Mouse (Mus musculus): ENCODE data around the gene Syngap1. TPM values are rescaled to one million over a fixed set of nuclear protein-coding genes. Genes with fewer than 3 reads are reported as not detected.
"Not testable (repeated sequence)": the region's sequence is repeated elsewhere in the genome, so short reads cannot be mapped to it uniquely, and the experiment has no call there.

Gene Syngap1
- polyA plus RNA-seq, 3 experiments from 2014 or later = not detected

DNA sequence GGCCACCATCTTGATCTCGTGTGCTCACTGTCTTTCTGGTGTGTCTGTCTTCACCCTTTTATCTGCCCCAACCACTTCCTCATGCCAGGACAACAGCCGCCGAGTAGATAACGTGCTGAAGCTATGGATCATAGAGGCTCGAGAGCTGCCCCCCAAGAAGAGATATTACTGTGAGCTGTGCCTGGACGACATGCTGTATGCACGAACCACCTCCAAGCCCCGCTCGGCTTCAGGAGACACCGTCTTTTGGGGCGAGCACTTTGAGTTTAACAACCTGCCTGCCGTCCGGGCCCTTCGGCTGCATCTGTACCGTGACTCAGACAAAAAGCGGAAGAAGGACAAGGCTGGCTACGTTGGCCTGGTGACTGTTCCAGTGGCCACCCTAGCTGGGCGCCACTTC is 15.8 kb downstream of the Syngap1 start:
- ATAC-seq = no peak

DNA sequence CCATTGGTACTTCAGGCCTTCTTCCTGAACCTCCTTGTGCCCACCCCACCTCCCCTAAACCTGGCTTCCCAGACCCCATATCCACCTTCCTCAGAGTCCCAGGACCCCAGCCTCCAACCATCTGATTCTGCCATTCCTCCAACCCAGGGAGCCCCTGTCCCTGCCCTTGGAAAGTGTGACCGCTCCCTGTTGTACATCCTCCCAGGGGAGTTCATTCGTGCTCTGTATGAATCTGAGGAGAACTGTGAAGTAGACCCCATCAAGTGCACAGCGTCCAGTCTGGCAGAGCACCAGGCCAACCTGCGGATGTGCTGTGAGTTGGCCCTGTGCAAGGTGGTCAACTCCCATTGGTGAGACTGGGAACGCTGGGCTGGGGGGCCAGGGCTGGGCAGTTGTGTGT is 16.8 kb downstream of the Syngap1 start:
- ATAC-seq = no peak

DNA sequence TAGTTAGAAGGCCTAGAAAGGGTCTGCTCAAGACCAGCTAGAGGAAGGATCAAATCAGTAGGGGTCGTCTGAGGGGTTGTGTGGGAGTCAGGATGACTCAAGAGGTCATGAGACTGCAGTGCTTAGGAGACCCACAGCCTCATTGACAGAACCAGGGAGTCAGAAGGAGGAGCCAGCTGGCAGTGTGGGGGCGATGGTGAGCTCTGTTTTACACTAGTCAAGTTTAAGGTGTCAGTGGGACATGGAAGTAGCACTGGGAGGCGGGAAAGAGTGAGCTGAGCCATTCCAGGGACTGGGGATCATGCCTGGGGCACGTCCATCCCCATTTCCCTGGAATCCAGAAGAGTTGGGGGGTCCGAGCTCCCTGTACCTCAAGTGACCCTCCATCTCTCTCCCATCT is 17.8 kb downstream of the Syngap1 start:
- no peak for ATAC-seq

DNA sequence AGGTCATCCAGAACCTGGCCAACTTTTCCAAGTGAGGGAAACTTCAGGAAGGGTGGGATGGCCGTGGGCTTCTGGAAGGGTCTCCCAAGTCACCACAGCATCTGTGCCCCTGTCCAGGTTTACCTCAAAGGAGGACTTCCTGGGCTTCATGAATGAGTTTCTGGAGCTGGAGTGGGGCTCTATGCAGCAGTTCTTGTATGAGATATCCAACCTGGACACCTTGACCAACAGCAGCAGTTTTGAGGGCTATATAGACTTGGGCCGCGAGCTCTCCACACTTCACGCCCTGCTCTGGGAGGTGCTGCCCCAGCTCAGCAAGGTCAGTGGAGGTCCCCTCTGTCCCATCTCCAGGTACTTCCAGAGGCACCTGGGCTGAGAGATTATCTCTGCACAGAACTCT is 18.8 kb downstream of the Syngap1 start:
- ATAC-seq = no peak

DNA sequence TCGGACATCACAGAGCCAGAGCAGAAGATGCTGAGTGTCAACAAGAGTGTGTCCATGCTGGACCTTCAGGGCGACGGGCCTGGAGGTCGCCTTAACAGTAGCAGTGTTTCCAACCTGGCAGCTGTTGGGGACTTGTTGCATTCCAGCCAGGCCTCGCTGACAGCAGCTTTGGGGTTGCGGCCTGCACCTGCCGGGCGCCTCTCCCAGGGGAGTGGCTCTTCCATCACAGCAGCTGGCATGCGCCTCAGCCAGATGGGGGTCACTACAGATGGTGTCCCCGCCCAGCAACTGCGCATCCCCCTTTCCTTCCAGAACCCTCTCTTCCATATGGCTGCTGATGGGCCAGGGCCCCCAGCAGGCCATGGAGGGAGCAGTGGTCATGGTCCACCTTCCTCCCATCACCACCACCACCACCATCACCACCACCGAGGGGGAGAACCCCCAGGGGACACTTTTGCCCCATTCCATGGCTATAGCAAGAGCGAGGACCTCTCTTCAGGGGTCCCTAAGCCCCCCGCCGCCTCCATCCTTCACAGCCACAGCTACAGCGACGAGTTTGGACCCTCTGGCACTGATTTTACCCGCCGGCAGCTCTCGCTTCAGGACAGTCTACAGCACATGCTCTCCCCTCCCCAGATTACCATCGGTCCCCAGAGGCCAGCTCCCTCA is 20.7 kb downstream of the Syngap1 start:
- no peak for ATAC-seq

DNA sequence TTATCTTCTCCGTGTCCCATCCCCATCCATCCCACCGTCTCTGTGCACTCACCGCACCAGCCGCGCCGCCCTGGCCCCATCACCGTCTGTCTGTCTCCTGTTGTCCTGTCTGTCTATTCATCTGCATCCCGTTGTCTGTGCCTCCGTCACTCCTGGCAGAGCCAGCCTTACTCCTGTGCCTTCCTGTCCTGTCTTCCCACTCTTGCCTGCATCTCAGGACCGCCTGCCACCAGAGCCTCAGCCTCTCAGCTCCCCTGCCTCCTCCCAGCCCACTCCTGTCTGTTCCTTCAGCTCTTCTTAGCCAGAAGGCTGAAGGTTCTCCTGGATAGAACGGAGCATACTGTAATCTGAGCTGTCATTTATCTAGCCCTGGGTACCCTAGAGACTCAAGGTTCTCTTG is 25.9 kb downstream of the Syngap1 start:
- ATAC-seq = no peak

DNA sequence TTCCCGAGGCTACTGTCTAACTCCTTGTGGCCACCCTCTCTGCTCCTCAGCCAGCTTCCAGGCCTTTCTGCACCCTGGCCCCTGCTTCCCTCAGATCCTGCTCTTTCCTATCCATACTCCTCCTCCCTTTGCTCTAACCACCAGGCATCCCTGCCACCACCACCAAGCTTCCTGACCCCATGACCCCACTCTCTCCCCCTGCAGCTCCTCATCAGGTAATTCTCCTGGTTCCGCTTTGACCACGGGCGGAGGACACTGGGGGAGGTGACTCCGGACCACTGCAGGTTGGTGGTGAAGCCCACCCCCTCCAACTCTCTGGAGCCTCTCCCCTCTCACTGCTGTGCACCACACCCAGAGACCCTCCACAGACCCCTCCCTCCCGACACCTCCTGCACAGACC is 26.4 kb downstream of the Syngap1 start:
- no peak for ATAC-seq

DNA sequence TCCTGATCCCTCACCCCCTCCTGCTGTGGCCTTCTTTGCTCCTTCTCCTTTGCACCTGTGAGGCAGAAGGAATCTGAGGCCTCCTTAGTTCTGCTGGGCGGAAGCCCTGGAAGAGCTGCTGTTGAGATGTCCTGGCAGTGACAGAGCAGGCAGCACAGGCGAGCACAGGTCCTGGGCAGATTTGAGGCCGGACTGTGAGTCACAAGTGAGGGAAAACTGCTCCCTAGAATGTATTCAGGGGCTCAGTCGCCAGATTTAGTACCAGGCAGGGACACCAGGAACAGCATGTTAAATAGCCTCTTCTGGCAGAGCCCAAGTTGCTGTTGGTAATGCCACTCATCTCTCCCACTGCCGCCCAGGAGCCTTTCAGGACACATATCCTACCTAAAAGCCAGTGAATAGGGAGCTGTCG is 27.2 kb downstream of the Syngap1 start:
- ATAC-seq = no peak

DNA sequence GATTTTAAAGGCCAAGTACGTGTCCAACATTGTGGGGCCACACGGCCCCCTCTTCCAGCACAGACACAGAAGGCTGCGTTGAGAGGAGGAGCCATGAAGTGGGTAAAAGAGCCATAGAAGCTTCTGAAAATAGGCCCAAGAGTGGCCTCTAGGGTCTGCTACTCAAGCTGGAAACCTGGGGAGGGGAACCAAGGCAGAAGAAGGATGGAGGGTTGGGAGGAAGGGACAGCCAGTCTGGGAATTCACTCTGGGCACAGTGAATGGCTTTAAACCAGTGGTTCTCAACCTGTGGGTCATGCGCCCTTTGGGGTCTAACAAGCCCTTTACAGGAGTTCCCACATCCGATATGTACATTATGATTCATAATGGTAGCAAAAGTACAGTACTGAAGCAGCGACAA is 28.2 kb downstream of the Syngap1 start:
- ATAC-seq = no peak

DNA sequence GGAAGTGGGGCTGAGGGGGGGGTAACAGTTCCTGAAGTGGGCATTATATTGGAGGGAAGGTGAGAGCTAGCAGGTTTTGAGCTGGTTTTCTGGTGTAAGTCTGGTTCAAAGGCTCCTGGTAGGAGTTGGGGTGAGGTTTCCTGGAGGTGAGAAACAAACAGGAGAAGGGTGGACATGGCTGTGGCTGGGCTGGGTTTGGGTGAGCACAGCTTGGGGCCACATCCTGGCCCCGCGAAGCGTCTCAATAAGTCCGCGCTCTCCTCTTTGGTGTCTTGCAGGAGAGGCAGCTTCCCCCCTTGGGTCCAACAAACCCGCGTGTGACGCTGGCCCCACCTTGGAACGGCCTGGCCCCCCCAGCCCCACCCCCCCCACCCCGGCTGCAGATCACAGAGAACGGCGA is 29.2 kb downstream of the Syngap1 start:
- no peak for ATAC-seq

DNA sequence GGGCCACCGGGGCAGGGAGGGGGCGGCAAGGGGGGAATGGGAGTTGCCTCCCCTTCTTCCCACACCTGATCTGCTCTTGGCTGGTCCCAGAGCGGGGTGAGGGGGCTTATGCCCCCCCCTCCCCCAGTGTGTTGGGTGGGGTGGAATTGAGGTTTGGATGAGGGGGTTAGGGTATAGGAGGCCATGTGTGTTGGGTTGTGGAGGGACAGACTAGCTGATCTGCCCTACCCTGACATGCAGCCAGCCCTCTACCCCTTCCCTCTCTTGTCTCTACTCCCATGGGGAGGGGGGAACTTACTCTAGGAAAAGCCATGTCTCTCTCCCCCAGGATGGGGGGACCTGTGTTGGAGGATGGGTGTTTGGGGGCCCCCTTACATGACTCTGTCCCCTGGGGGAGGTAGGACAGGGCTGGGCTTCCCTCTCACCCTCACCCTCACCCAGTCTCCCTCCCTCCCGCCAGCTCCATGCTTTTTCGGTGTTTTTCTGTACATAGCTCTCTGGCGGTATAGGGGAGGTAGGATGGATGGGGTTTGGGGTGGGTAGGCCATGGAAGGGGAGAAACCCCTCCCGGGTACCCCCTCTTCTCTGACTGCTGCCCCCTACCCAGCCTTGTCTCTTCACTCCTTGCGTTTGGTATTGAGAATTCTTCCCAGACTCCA is 30.3 kb downstream of the Syngap1 start:
- no peak for ATAC-seq

DNA sequence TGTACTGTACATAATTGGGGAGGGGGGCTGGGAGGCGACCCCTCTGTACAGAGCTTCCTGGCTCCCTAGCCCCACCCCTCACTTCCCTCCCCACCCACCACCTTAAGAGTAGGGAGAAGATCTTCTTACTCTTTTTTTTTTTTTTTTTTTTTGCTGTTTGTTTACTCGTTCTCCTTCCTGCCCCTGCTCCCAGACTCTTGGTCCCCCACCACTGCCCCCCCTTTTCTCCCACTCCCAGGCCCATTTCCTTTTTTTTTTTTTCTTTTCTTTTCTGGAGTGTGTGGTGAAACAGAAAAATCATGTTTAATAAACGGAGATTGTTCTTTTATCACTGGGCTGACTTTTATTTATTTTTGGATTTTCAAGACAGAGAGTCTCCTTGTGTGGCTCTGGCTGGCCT is 31.1 kb downstream of the Syngap1 start:
- ATAC-seq = no peak

DNA sequence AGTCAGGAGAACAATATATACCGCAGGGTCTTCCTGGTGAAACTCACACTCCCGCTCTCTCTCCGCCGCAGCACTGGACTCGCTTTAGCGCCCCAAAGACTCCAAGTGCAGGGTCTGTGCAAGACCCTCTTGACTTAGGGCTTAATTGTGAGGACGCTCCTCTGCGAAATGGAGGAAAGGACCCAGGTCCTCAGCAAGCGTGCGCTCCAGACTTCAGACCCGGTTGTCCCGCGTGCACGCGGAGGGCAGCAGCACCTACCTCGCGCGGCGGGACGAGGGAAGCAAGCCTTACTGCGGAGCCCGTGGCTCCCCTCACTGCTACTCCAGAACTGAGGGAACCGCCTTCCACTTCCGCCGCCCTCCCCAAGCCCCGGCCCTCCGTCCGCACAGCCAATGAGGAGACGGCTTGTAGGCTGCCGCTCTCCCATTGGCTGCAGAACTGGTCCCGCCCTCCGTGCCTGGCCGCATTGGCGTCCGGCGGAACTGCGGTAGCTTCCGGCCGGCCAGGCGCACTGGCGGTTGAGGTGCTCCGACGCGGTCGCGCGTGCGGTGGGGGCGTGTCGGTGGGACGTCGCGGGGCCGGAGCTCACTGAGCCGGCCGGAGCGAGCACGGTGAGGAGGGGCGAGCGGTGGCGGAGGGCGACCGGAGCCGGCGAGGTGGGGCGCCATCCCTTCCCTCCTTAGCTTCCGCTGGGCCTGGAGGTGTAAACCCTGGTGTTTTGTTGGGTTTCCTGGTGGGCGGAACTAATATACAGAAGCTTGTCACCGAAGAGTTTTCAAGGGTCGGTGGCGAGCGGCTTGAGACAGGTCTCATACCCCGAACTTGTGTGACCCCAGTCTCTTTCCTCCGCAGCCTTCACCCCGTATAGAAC is 31.9 kb downstream of the Syngap1 start, which contains the start of gene Zbtb9:
Gene Zbtb9 (plus strand): TSS at position 465 of the 872 bp plus-strand sequence.
- peak; percentile 99 for ATAC-seq

DNA sequence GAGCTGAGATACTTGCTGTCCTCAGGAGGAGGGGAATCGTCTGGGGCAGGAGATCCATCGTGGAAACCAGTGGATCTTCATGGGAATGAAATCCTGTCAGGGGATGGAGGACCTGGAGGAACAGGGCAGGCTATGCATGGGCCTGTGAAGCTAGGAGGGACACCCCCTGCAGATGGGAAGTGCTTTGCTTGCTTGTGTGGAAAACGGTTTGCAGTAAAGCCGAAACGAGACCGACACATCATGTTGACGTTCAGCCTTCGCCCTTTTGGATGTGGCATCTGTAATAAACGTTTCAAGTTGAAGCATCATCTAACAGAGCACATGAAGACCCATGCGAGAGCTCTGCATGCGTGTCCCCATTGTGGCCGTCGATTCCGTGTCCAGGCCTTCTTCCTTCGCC is 33.5 kb downstream of the Syngap1 start:
- ATAC-seq = no peak

DNA sequence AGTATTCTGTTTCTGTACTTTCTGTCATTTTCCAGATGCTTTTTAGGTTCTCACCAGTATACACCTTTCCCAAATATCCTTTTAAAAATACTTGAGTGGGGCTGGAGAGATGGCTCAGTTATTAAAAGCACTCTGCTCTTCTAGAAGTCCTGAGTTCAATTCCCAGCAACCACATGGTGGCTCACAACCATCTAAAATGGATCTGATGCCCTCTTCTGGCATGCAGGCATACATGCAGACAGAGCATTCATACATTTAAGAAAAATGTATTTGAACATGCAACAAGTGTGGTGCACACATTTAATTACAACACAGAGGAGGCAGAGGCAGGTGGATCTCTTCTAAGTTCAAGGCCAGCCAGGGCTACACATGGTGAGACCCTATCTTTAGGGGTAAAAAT is 34.4 kb downstream of the Syngap1 start:
- ATAC-seq = no peak

DNA sequence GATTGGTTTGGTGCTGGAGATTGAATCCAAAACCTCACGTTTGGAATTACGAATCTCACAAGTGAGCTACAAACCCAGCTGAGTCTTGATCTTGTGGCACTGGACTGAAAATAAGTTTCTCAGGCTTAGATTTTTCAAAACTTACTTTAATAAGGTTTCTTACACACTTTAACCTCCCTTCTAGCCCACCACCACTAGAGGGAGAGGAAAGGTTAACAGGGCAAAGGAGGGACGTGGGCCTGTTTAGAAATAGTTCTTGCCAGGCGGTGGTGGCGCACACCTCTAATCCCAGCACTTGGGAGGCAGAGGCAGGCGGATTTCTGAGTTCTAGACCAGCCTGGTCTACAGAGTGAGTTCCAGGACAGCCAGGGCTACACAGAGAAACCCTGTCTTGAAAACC is 36.3 kb downstream of the Syngap1 start:
- not testable (repeated sequence) for ATAC-seq

DNA sequence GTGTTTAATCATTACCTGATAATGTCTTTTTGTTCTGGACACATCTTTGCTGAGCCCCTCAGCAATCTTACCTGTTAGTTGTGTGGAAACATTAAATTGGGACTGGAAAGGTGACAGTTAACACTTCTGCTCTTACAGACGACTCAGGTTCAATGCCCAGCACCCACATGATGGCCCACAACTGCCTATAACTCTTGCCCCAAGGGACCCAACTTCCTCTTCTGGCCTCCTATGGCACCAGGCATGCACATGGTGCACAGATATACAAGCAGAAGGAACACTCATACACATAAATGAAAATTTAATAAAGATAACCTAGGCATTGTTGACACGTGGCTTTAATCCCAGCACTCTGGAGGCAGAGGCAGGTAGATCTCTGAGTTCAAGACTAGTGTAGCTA is 38.4 kb downstream of the Syngap1 start:
- ATAC-seq = no peak

DNA sequence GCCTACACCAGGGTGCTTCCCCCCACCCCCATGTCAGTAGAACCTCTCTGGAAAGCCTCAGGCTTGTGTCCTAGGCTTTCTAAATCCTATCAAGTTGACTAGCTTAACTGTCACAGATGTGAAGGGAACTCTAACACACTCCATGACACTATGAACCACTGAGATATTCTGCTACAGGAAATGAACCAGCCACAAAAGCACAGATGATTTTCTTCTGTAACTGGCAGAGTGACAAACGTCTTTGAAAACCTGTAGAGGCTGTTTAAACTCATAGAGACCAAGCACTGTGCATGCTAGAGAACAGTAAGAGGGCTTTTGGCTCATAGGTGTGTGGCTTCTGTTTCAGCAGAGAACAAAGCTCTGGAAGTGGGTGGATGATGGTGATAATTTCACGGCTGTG is 40.0 kb downstream of the Syngap1 start:
- peak; percentile 87 for ATAC-seq

DNA sequence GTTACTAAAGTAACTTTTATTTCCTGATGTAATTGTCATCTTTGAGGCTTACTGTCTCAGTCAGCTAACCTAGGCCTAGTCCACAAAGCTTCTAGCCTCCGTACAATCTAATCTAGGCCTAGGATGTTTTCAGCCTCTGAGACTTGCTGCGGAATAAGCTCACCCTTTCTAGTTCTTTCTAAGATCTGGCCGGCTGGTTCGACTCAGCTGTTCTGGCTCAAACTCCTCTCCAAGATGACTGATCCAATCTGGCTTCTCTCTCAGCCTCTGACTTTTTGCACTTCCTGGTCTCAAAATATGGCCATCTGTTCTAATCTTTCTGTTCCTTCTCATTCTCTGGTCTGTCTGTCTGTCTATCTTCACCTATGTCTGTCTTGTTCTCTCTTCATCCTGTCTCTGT is 42.3 kb downstream of the Syngap1 start:
- no peak for ATAC-seq

DNA sequence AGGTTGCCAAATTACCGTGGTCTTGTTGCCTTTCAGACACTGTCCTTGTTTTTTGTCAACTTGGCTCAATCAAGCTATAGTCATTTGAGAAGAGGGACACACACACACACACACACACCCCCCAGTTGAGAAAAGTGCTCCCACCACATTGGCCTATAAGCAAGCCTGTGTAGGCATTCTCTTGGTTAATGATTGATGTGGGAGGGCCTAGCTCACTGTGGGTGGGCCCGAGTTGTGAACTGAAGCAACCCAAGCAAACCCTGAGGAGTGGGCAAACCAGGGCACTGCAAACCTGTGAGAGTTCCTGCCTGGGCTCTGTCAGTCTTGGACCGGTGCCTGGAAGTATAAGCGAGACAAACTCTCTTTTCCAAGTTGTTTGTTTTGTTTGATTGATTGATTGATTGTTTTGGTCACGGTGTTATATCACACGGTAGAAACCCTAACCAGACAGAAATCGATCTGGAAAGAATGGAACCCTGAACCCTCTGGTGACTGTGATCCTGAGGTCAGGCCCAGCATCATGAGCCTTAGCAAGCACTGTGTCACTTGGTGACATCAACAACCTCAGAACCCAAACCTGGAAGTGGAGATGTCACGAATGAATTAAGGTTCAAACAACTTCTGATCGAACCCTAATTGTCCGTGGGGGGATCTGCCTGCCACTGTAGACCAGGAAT is 44.6 kb downstream of the Syngap1 start:
- ATAC-seq = no peak

DNA sequence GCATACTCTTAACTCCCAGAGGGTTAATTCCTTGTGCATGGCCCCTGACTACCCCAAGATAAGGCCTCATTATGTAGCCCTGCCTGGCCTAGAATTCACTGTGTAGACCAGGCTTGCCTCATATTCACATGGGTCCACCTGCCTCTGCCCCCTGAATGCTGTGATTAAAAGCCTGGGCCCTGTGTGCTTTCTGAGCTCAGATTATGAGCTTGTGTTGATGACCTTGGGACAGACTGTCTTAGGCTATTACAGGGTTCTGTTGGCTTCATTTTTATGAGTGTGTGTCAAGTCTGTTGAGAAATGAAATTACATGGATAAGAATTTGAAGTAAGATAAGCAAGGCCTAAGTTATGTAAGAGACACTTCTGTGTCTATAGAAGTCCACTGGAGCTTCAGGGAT is 49.5 kb downstream of the Syngap1 start:
- ATAC-seq = no peak

DNA sequence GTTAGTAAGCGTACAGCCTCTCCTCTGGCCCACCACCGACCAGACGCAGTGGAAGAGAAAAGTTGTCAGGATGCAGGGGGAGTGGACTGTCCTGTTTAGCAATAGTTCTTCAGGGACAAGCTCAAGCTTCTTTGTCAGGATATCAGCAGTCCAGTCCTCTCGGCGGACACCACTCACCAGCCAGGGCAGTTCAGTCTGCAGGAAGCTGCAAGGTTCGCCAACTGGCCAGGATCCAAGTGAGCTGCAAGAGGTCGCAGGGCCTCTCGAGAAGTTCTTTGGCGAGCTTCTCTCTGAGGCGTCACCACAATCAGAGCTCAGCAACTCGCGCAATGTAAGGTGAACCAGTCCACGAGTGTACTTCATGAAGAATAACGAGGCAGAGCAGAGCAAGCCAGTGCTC is 53.4 kb downstream of the Syngap1 start:
- ATAC-seq = no peak

DNA sequence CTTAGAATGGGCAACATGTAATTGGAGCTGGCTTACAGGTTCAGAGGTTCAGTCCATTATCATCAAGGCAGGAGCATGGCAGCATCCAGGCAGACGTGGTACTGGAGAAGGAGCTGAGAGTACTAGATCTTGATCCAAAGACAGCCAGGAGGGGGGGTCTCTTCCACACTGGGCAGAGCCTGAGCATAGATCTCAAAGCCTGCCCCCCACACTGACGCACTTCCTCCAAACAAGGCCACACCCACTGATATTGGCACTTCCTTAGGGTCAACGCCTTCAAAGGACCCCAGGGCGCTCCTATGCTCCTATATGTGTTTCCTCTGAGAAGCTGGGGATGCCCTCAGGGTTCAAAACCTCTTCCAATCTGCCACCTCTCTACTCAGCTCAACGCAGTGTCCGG is 54.0 kb downstream of the Syngap1 start:
- no peak for ATAC-seq

All from inflammation-experienced regulatory T-cells, adult 6 months (primary cell).